Mouse (Mus musculus): ENCODE measurements around the gene Gm28372. TPM values are rescaled to one million over a fixed set of nuclear protein-coding genes. Genes with fewer than 3 reads are reported as not detected.
A peak's percentile ranks its signal among the peaks of the same experiment; 100 is the strongest.

Gene Gm28372
- total RNA-seq, 4 experiments from 2014 or later: not detected

DNA sequence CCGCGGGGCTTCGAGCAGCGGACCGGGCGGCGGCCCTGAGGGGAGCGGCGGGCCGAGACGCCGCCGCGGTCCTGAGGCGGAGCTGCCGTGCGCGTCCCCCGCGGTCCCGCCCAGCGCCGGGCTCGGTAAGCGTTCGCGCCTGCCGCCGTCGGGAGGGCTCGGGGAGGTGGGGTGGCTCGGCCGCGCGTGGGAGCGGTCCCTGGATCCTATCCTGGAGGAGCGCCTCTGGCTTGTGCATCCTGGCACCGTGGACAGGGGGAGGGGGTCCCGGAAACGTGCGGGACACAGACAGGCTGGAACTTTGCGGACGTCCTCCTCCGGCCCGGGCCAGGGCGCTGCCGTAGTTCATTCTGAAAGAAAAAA, 45.4 kb downstream of the Gm28372 start:
- DNase-seq (ENCODE audit: low spot score in 2 of 2): peak; percentile 44 to 56

DNA sequence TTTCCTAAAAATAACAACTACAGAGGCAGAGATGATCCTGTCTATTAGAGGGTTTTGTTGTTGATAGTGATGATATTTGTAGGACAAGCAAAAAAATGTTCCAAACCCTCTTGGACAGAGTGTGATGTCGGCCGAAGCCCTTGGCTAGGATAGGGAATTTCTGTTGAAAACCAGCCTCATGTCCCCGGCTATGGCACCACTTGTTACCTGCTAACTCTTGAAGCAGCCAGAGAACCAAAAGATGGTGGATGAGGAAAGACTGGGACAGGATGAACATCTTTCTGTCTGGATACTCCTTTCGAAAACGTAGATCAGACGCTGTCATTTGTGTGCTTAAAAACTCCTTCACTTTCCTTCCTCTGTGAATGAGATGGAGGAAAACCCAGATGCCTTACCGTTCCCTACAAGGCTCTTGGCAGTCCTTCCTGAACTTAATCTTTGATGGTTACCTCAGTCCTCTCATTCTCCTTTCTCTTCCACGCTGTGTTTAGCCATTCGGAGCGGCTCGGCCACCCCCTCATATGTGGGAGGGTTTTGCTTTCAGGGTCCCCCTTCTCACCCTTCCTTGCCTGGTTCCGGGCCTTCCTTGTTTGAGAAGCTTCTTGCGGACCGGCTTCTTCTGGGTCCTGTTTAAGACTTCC, 46.2 kb downstream of the Gm28372 start:
- DNase-seq (ENCODE audit: low spot score in 2 of 2): no peak

DNA sequence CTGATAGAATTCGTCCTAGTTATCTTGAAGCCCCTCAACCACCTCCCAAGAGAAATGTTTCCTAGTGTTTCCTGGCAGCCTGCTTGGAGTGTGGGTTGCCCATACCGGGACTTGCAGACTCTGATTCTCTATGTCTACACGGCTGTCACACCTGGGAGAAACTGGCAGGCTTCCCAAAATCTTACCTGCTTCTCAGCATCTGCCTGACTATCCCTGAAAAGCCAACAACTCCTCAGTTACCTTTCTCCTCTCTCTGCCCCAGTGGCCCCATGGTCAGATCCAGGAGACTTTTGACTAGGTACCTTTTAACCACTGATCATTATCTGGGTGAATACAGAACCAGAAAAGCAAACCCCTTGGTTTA, 46.7 kb downstream of the Gm28372 start:
- DNase-seq (ENCODE audit: low spot score in 2 of 2): no peak

DNA sequence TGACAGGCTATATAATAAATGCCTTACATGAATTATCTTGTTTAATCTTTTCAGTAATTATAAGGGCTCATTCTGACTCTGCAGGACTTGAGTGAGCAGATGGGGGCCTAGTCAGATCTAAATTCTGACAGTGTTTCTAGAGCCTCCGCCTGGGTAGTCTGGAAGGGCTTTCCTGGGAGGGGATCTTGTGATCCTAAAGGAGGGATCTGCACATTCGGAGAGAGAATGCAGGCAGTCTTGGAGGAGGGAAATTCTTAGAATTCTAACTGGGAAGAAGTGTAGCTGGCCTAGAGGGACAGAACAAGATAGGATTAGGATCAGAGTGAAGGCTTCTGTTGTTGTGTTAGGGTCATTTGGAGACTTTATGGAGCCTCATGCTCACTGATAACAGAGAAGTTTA, 47.2 kb downstream of the Gm28372 start:
- no peak for DNase-seq (ENCODE audit: low spot score in 2 of 2)

- DNase-seq (ENCODE audit: low spot score in 2 of 2): no peak
Measured at GRCm38 (mm10) chr2:130453421-130453820, 48.4 kb downstream of the Gm28372 start.

DNA sequence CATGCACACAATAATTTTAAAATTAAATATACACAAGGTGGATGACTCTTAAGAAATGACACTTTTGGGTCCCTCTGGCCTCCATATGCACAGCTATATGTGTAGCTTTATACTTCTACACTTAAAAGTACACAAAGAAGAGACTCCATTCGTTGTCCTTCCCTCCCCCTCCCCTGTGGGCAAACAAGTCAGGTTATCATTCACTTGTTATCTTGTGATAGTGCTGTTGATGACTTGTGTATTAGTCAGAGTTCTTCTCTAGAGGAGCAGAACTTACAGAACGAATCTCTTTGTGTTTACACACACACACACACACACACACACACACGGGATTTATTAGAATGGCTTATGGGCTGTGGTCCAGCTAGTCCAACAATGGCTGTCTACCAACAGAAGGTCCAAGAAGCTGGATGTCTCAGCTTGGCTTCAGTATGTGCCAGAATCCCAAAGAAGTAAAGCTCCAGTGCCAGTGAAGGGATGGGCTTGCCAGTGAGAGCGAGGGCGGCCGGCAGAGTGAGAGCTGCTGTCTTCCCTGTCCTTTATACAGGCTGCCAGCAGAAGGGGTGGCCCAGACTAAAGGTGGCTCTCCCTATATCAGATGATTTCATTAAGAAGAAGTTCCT, 49.8 kb downstream of the Gm28372 start:
- DNase-seq (ENCODE audit: low spot score in 2 of 2): no peak

Other genes with a start within 250 kb of the Gm28372 start
- 100 to 1,000 TPM; 130 to 142 (median 138) TPM for gene Snrpb, start 225.8 kb upstream of the Gm28372 start, total RNA-seq (2022)
- not detected for gene Tmc2, start 210.0 kb upstream of the Gm28372 start, total RNA-seq (2022)
- 10 to 100 TPM; 28.5 to 45.1 (median 31.8) TPM for gene Nop56, start 130.8 kb upstream of the Gm28372 start, total RNA-seq (2022)
- 100 to 1,000 TPM; 364 to 434 (median 425) TPM for gene Idh3b, start 120.7 kb upstream of the Gm28372 start, total RNA-seq (2022)
- gene Ebf4, start 110.1 kb upstream of the Gm28372 start, total RNA-seq (2022): under 1 TPM; 0.12 to 0.29 (median 0.20) TPM
- 1 to 10 TPM; 1.1 to 2.7 (median 2.4) TPM for gene Cpxm1, start 7.7 kb upstream of the Gm28372 start, total RNA-seq (2022)
- not detected for gene 1700020A23Rik, start within 50 bp of the Gm28372 start, total RNA-seq (2022)
- gene Tmem239, start 1.2 kb downstream of the Gm28372 start, total RNA-seq (2022): not detected
- gene Vps16, start 19.1 kb downstream of the Gm28372 start, total RNA-seq (2022): 10 to 100 TPM; 13.2 to 20.5 (median 18.2) TPM
- 1 to 10 TPM; 3.7 to 6.2 (median 3.8) TPM for gene Pced1a, start 19.5 kb downstream of the Gm28372 start, total RNA-seq (2022)
- gene Ptpra, start 45.0 kb downstream of the Gm28372 start, total RNA-seq (2022): 10 to 100 TPM; 12.2 to 18.8 (median 14.5) TPM
- gene Mrps26, start 158.5 kb downstream of the Gm28372 start, total RNA-seq (2022): 10 to 100 TPM; 43.7 to 47.6 (median 46.2) TPM
- gene Oxt, start 170.9 kb downstream of the Gm28372 start, total RNA-seq (2022): not detected
- not detected for gene Avp, start 177.3 kb downstream of the Gm28372 start, total RNA-seq (2022)
- 1 to 10 TPM; 5.1 to 7.7 (median 6.7) TPM for gene Fastkd5, start 224.8 kb downstream of the Gm28372 start, total RNA-seq (2022)
- 1 to 10 TPM; 4.7 to 6.0 (median 5.2) TPM for gene Ubox5, start 224.8 kb downstream of the Gm28372 start, total RNA-seq (2022)
- gene Lzts3, start 237.6 kb downstream of the Gm28372 start, total RNA-seq (2022): 1 to 10 TPM; 1.8 to 3.0 (median 2.4) TPM

All from gastrocnemius, adult 8-10 months (tissue).